Mouse (Mus musculus) heart, embryonic 15.5 days (tissue): ENCODE results near the gene Eif4b. TPM values are rescaled to one million over a fixed set of nuclear protein-coding genes. Genes with fewer than 3 reads are reported as not detected.

ENCODE experiments used
- ATAC-seq: fragments of 200-750 bp; cut with Nextera tagmentation; replicated peaks from 2 replicates; pipeline ENCODE4 v1.8.0; 2017; ENCODE audit warnings: low read depth, moderate TSS enrichment; ENCODE audit not compliant: insufficient number of reproducible peaks, insufficient read depth, low FRiP score
- H3K27ac ChIP-seq: fragments of 300-500 bp; sonication (generic); 2 replicates; pipeline ENCODE4 v1.5.1; 2015; ENCODE audit warnings: mild to moderate bottlenecking, inconsistent platforms
- H3K27me3 ChIP-seq: fragments of 300-500 bp; sonication (generic); 2 replicates; pipeline ENCODE4 v1.6.1; 2015; ENCODE audit warnings: inconsistent platforms
- H3K36me3 ChIP-seq: fragments of 300-500 bp; sonication (generic); 2 replicates; pipeline ENCODE4 v1.6.1; 2015; ENCODE audit warnings: mild to moderate bottlenecking, inconsistent platforms
- H3K4me1 ChIP-seq: fragments of 300-500 bp; sonication (generic); replicated peaks from 2 replicates; pipeline ENCODE4 v1.6.1; 2015; ENCODE audit warnings: inconsistent platforms
- H3K4me2 ChIP-seq: fragments of 300-500 bp; sonication (generic); 2 replicates; pipeline ENCODE4 v1.6.1; 2015; ENCODE audit warnings: inconsistent platforms, mild to moderate bottlenecking, moderate library complexity
- H3K4me3 ChIP-seq: fragments of 300-500 bp; sonication (generic); 2 replicates; pipeline ENCODE4 v1.5.1; 2015; ENCODE audit warnings: mild to moderate bottlenecking, inconsistent platforms
- H3K9ac ChIP-seq: fragments of 300-500 bp; sonication (generic); 2 replicates; pipeline ENCODE4 v1.6.1; 2015; ENCODE audit warnings: mild to moderate bottlenecking, inconsistent platforms
- H3K9me3 ChIP-seq: fragments of 300-500 bp; sonication (generic); replicated peaks from 2 replicates; pipeline ENCODE4 v1.6.1; 2016; ENCODE audit warnings: inconsistent platforms
- WGBS: fragments of 180-500 bp; shearing (Covaris S2); methylation state at CpG from one replicate; pipeline ENCODE4 v1.1.7; 2015; ENCODE audit warnings: mixed read lengths; 5-methylcytosine and 5-hydroxymethylcytosine counted together
- polyA plus RNA-seq: library from polyadenylated mRNA; unstranded; fragments of >200 nt; fragmentation: Nextera tagmentation; extraction: Ambion mirVana; gene quantifications from 2 replicates; pipeline ENCODE4 v1.2.1, GENCODE M21; 2015

Gene Eif4b
- polyA plus RNA-seq, 1 experiment from 2014 or later = 56.5 TPM

DNA sequence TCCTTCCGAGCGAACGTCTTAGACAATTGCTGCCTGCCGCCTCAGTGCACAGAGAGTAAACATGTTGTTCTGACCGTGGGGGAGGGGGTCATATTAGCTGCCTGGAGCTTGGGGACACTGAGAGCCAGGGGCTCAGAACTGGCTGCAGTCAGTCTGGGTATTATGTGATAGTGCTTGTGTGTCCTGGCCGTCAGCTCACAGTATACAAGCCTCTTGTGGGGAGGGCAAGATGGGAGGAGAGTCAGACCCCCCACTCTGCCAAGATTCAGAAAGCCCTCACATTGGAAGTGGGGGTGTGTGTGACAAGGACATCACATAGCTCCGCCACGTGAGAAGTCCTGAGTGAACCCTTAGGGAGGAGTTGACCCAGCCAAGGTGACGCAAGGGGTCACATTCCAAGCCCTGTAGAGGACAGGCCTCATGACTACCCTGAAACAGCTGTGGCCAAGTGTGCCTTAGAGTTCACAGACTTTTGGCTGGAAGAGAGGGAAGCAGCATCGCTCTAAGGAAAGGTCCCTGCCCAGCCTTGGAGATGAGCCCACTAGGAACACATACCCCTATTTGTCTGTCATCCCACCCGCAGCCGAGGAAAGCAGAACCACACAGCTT, 30.5 kb downstream of the Eif4b start:
- WGBS = 24% methylated on average over 12 of the region's 12 CpGs
- Histone ChIP-seq H3K9me3 (no peaks in the 10 kb centered on the region), H3K4me2 (peak overlapping the region; percentile 91), H3K4me1 (peaks cover 95% of the 10 kb centered on the region), H3K27ac (peak overlapping the region; percentile 96), H3K27me3 (peaks cover 3% of the 10 kb centered on the region), H3K36me3 (peaks cover 21% of the 10 kb centered on the region), H3K9ac (peak overlapping the region; percentile 75), H3K4me3 (peak overlapping the region; percentile 66)
- no peak for ATAC-seq

DNA sequence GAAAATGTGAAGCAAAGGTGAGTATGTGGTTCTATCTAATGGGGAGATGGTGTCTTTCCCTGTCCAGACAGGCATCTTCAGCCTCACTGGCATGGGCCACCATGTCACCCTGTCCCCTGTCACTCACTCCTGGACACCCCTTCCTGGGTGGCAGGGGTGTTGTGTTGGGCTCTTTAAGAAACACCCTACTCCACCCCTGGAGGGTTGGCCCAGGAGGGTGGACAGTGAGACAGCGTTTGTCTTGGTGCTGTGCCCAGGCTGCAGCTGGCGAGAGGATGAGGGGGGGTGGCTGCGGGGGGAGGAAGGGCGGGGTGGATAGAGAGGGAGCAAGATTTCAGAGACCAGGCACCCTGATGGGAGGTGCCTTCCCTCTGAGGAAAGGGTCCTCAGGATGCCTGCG, 31.8 kb downstream of the Eif4b start:
- H3K9ac ChIP-seq = 0 out of 2 replicates have a peak overlapping the region, but pooled peaks have one; percentile 21
- peaks cover 89% of the 10 kb centered on the region for H3K4me1 ChIP-seq
- peak overlapping the region; percentile 91 for H3K4me2 ChIP-seq
- no peaks in the 10 kb centered on the region for H3K9me3 ChIP-seq
- H3K4me3 ChIP-seq = peak overlapping the region; percentile 15; the same call in 1 of the 2 replicates
- no peak for ATAC-seq
- WGBS = 32% methylated on average over 5 of the region's 5 CpGs
- H3K27ac ChIP-seq = peak overlapping the region; percentile 46
- H3K27me3 ChIP-seq = peaks cover 3% of the 10 kb centered on the region
- peaks cover 32% of the 10 kb centered on the region for H3K36me3 ChIP-seq

DNA sequence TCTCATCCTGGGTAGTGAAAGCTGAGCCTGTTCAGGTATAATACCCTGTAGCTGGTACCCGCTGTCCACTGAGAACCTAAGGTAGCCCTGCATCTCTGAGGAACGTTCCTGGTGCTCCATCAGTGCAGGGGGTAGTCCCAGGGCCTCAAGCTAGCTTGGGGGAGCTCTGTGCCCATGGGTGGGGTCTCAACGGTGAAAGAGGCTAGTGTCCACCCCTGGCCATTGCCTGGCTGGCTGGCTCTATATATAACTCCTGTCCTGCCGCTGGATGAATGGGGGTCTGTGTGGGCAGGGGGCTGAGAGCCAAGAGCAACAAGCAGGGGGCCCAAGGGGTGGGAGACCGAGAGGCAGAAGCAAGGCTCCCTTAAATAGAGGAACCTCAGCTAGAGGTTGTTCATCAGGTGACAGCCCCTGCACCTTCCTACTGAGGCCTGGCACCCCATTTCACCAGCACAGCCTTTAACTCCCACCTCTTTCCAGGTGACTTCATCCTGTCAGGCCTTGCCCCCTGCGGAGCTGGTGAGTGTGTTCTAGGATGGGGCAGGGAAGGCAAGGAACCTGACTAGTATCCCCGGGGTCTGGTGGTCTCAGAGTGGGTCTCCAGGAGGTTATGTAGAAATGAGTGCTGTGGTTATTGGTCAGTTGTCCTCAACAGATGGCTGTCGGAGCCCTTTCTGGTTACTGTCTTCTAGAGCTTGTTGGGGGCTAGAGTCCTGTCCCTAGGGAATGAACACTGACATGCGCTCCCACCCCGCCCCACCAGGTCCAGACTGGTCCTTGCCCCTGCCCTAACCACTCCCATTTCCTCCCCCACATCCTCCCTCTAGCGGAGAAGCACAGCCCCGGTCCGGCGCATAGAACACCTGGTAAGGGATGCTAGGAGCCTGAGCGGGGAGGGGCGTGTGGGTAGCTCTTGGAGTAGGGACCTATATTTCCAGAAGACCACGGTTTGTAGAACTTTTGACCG, 32.5 kb downstream of the Eif4b start:
- no peaks in the 10 kb centered on the region for H3K9me3 ChIP-seq
- H3K27me3 ChIP-seq = peaks cover 3% of the 10 kb centered on the region
- peak overlapping the region; percentile 15 for H3K4me3 ChIP-seq
- peaks cover 38% of the 10 kb centered on the region for H3K36me3 ChIP-seq
- peak overlapping the region; percentile 91 for H3K4me2 ChIP-seq
- 34% methylated on average over 18 of the region's 18 CpGs for WGBS
- peak overlapping the region; percentile 46; the same call in 1 of the 2 replicates for H3K27ac ChIP-seq
- peaks cover 83% of the 10 kb centered on the region for H3K4me1 ChIP-seq
- no peak for ATAC-seq
- H3K9ac ChIP-seq = peak overlapping the region; percentile 21; the same call in 1 of the 2 replicates

DNA sequence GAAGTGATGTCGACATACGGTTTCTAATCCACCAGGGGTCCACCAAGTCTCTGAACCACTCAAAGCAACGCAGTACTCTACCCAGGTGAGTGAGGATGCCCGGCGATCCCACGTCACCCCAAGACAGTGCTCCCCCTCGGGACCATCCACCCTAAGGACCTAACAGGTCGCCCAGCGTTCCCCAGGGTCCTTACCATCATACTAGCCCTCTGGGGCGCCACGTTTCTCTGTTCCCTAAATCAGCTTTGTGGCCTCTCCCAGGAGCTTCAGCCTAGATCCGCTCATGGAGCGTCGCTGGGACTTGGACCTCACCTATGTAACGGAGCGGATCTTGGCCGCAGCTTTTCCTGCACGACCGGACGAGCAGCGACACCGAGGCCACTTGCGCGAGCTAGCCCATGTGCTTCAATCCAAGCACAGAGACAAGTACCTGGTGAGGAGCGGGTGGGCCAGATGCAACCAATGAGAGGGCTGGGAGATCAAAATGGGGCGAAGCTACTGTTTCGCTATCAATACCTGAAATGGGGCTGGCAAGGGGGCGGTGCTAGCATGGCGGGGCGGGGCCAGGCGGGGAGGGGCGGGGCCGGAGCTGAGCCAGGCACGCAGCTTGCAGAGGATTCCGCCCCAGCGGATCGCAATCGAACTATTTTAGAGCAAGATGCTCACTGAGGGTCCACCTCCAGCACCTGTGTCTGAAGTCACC, 33.3 kb downstream of the Eif4b start:
- peaks cover 75% of the 10 kb centered on the region for H3K4me1 ChIP-seq
- peaks cover 3% of the 10 kb centered on the region for H3K27me3 ChIP-seq
- WGBS = 29% methylated on average over 38 of the region's 38 CpGs
- ATAC-seq = no peak
- H3K9me3 ChIP-seq = no peaks in the 10 kb centered on the region
- no peak overlapping the region for H3K27ac ChIP-seq
- no peak overlapping the region for H3K9ac ChIP-seq
- H3K4me2 ChIP-seq = peak overlapping the region; percentile 91
- peaks cover 47% of the 10 kb centered on the region for H3K36me3 ChIP-seq
- peak overlapping the region; percentile 25 for H3K4me3 ChIP-seq

DNA sequence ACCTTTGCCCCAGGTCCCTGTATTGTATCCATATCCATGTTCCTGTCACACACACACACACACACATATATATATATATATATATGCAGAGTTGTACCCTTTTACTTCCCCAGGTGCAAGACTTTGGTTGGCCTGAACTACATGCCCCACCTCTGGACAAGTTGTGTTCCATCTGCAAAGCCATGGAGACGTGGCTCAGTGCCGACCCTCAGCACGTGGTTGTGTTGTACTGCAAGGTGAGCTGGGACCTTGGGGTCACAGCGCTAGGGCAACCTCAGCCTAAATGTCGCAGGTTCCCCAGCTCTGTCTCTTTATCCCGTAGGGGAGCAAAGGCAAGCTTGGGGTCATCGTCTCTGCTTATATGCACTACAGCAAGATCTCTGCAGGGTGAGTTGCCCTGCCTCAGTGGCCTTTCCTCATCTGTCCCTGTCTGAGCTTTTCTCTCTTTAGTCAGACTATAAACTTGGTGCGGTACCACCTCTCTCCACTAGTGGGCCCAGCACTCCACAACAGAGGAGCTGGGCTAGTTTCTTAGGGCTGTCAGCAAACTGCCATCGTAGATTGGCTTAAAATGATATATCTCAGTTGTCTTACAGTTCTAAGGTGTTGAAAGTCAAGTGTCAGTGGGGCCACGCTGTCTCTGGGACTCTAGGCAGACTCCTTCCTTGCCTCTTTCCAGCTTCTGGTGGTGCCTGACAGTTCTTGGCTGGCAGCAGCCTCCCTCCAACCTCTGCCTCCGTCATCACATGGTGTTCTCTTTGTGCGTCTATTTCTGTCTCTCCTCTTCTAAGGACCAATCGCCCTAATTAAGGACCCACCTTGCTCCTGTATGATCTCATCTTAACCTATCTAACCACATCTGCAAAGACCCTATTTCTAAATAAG, 34.4 kb downstream of the Eif4b start:
- 34% methylated on average over 13 of the region's 13 CpGs for WGBS
- no peak overlapping the region for H3K9ac ChIP-seq
- peaks cover 67% of the 10 kb centered on the region for H3K4me1 ChIP-seq
- H3K4me3 ChIP-seq = no peak overlapping the region
- peak overlapping the region; percentile 21 for H3K27ac ChIP-seq
- no peaks in the 10 kb centered on the region for H3K9me3 ChIP-seq
- ATAC-seq = no peak
- peaks cover 3% of the 10 kb centered on the region for H3K27me3 ChIP-seq
- 0 out of 2 replicates have a peak overlapping the region, but pooled peaks have one; percentile 9 for H3K4me2 ChIP-seq
- H3K36me3 ChIP-seq = peaks cover 57% of the 10 kb centered on the region

DNA sequence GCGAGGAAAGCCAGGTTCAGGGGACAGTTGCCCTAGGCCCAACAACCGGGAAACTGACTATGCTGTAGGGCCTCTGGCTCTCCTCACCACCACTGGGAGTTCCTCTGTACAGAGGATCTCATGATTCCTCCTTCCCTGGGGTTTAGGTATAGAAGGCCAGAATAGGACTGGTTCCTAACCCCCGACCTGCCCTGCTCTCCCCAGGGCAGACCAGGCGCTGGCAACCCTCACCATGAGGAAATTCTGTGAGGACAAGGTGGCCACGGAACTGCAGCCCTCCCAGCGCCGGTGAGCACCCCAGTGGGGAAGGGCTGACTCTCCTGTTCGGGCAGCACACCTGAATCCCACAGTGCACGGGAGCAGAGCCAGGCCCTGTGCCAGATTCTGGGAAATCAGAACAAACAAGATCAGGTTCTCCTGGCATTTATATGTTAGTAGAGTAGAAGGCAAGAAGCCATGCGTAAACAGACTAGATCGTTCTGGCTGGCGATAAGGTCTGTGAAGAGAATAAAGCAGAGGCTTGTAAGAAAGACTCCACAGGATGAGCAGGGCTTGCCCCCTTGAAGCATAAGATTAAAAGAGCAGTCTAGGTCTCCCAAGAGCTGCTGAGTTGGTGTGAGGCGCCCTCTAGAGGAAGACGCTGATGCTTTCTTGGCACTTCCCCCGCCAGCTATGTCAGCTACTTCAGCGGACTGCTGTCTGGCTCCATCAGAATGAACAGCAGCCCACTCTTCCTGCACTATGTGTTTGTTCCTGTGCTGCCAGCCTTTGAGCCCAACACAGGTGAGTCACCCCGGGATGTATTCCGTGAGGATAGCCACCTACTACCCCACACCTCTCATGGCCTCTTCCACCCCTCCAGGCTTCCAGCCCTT, 35.3 kb downstream of the Eif4b start:
- H3K27me3 ChIP-seq = peaks cover 3% of the 10 kb centered on the region
- no peak overlapping the region for H3K9ac ChIP-seq
- no peak overlapping the region for H3K4me3 ChIP-seq
- 0 out of 2 replicates have a peak, but pooled peaks have one; percentile 29 for ATAC-seq
- H3K9me3 ChIP-seq = no peaks in the 10 kb centered on the region
- WGBS = 50% methylated on average over 18 of the region's 18 CpGs
- H3K36me3 ChIP-seq = peaks cover 67% of the 10 kb centered on the region
- peak overlapping the region; percentile 21 for H3K27ac ChIP-seq
- peaks cover 62% of the 10 kb centered on the region for H3K4me1 ChIP-seq
- H3K4me2 ChIP-seq = no peak overlapping the region

DNA sequence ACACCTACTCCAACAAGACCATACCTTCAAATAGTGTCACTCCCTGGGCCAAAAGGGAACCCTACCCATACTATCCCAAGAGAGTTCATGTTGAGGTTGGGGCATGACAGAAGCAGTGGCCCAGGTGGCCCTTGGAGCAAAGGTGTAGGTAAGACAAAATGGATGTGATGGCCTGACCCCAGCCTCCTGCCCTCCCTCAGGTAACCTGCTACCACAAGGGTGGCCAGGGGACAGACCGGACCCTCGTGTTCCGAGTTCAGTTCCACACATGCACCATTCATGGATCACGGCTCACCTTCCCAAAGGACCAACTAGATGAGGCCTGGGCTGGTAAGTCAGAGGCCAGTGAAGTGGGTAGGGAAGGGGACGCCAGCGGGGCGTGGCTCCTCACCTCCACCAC, 36.7 kb downstream of the Eif4b start:
- 93% methylated on average over 7 of the region's 7 CpGs for WGBS
- no peak for ATAC-seq
- H3K36me3 ChIP-seq = peaks cover 81% of the 10 kb centered on the region
- no peak overlapping the region for H3K4me2 ChIP-seq
- peaks cover 3% of the 10 kb centered on the region for H3K27me3 ChIP-seq
- H3K9me3 ChIP-seq = no peaks in the 10 kb centered on the region
- H3K9ac ChIP-seq = no peak overlapping the region
- peaks cover 50% of the 10 kb centered on the region for H3K4me1 ChIP-seq
- H3K4me3 ChIP-seq = no peak overlapping the region
- H3K27ac ChIP-seq = no peak overlapping the region

DNA sequence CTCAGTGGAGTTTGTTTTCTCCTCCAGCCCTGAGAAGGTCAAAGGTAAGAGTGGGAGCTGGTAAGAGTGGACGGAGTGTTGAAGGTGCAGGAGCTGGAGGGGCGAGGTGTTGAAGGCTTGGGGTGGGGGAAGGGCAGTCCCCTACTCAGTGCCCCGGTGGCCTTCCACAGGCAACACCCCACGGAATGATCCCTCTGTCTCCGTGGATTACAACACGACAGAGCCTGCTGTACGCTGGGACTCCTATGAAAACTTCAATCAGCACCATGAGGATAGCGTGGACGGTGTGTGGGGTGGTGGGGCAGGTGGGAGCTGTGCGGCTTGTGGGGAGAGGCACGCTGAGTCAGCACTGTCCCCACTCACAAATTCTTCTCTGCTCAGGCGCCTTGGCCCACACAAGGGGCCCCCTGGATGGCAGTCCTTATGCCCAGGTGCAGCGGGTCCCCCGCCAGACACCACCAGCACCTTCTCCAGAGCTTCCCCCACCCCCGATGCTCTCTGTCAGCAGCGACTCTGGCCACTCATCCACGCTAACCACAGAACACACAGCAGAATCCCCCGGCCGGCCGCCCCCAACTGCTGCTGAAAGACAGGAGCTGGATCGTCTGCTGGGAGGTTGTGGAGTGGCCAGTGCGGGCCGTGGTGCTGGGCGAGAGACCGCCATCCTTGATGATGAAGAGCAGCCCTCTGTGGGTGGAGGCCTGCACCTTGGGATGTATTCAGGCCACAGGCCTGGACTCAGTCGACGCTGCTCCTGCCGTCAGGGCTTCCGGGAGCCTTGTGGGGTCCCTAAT, 37.3 kb downstream of the Eif4b start:
- Histone ChIP-seq H3K9me3 (no peaks in the 10 kb centered on the region), H3K4me2 (no peak overlapping the region), H3K36me3 (peaks cover 86% of the 10 kb centered on the region), H3K4me1 (peaks cover 44% of the 10 kb centered on the region), H3K9ac (no peak overlapping the region), H3K4me3 (no peak overlapping the region), H3K27me3 (peaks cover 3% of the 10 kb centered on the region), H3K27ac (no peak overlapping the region)
- WGBS = 72% methylated on average over 29 of the region's 29 CpGs
- no peak for ATAC-seq

DNA sequence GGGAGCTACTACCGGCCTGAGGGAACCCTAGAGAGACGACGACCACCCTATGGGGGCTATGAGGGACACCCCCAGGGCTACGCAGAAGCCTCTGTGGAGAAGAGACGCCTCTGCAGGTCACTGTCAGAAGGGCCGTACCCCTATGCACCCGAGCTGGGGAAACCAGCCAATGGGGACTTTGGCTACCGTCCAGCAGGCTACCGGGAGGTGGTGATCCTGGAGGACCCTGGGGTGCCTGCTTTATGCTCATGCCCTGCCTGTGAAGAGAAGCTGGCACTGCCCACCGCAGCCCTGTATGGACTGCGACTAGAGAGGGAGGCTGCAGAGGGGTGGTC, 37.9 kb downstream of the Eif4b start:
- H3K9me3 ChIP-seq = no peaks in the 10 kb centered on the region
- no peak overlapping the region for H3K27ac ChIP-seq
- H3K27me3 ChIP-seq = peaks cover 3% of the 10 kb centered on the region
- WGBS = 79% methylated on average over 11 of the region's 11 CpGs
- peaks cover 92% of the 10 kb centered on the region for H3K36me3 ChIP-seq
- H3K9ac ChIP-seq = no peak overlapping the region
- no peak for ATAC-seq
- no peak overlapping the region for H3K4me3 ChIP-seq
- no peak overlapping the region for H3K4me2 ChIP-seq
- peaks cover 44% of the 10 kb centered on the region for H3K4me1 ChIP-seq
